Mouse (Mus musculus): Measurements from ENCODE around the gene Ankrd26. TPM values are rescaled to one million over a fixed set of nuclear protein-coding genes. Genes with fewer than 3 reads are reported as not detected.

The Ankrd26 gene
- total RNA-seq, 2 experiments from 2014 or later: 10.1 to 10.2 TPM

DNA sequence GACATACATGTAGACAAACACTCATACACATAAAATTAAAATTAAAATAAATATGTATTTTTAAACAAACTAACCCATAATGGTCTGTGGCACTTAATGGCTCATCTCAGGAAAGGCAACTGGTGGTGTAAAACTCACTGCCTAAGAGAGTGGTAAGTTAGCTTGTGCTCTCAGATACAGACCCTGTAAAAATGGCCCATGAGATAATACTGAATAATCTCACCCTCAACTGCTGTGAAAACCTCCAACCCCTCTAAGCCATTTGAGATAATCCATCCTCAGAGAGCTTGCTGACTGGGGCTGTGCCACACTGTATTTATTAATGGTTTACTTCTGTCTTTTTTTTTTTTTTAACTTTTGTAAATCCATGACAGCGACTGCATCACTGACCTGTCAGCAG, 79.9 kb downstream of the Ankrd26 start:
- no peak for DNase-seq (ENCODE audit: low spot score in 2 of 2)

DNA sequence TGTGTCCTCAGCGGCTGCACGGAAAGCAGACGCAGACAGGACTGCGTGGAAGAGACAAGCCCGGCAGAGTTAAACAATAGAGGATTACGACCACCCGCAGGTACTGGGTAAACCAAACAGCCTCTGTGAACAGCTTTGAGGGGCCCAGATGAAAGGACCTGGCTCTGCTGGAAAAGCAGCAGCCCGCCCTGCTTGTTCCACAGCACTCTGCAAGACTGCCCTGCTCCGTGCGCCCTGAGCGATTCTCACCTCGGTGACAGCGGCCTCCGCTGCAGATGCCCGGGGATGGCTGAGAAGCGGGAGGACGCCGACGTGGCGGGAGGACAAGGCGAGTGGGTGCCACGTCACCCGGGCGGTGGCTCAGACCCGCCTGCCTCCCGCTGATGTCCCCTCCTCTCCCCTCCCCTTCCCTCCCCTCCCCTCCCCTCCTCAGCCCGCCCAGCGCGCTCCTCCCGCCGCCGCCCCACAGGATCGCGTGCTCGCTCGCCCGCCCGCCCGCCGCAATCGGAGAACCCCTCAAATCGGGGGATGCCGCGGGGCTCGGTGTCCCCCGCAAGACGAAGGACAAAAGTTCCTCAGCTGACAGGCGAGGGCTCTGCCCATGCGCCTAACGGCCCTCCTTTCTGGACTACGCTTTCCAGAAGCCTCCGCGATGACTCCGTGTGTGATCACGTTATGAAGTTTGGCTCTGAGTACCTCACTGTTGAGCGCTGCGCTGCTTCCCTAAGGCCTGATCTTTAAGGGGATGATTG, 82.9 kb downstream of the Ankrd26 start, which contains the start of gene Zfp9:
Zfp9 (minus strand) TSS at position 364 of the 752 bp plus-strand sequence.
- peak; percentile 82 to 89 for DNase-seq (ENCODE audit: low spot score in 2 of 2)

DNA sequence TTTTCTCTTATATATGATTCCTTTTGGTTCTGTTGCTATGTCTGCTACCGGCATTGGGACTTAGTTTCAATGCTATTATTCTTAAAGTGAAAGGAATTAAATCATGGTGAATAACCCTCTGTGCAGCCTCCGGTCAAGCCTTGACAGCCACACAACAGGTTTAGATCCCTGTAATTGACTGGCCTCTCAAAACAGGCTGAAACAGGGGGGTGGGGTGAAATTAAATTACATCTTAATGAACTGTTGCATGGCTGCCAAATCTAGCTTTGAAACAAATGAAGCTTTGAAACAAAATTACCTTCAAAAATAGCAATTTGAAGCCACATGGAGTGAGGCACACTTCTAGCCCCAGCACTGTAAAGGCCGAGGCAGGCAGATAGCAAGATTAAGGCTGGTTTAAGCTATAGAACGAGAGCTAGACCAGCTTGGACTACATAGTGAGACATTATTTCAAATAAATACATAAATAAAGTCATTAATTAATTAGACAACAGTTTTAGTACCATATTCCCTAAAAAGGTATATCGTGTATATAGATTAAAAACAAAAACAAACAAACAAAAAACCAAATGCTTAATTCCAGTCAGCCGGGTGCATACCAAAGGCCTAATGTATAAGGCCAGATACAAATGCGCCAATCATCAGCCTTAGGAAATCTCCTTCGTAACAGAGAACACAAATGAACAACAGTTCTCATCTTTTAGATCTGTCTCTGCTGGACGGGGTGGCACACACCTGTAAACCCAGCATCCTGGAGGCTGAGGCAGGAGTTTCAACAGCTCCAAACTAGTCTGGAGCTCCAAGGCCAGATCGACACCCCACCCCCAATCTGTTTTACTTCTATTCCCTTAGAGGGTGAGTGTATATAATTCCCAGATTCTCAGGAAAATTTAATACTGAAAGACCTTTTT, 83.9 kb downstream of the Ankrd26 start:
- DNase-seq (ENCODE audit: low spot score in 2 of 2): peak in 1 of 2 experiments; percentile 18

DNA sequence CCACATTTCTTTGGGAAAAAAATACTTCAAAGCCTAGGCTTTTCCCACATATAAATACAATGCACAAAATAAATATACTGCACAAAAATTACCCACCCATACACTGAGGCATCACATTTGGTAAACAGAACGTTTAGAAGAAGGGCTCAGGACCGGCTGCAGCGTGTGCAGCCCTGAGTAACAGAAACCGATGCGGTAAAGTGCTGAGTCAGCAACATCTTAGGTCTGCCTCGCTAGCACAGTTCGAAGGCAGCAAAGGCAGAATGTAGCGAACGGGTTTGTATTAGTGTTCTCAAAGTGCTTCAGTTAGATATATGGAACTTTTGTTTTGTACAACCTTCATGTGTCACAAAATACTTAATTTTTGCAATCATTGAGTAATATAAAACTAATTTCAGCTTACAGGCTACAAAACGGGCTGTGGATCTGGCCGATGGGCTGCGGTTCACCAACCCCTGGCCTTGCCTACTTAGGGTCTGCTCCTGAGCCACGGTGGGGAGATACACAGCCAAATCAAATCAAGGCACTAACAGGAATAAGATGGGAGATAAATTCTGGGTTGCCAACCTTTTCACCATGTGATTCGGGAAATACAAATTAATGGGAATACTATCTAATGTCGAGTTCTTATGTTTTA, 99.8 kb downstream of the Ankrd26 start:
- DNase-seq (ENCODE audit: low spot score in 2 of 2): no peak

DNA sequence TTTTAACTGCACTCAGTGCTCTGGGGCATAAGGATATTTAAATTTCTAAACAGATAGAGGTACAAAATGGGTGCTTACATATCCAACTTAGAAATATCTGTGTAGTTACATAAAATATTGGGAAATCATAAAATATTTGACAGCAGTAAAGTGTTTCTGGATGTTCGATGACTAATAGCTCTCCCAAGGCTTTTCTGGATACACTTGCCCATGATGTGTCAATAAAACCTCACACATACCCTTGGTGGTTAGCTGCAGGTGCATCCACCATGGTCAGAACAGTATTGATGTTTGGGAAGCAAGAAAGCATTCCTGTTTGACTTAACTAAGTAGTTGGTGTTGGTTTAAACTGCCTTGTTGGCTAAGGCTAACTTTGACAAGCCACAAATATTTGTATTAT, 104.3 kb downstream of the Ankrd26 start:
- no peak for DNase-seq (ENCODE audit: low spot score in 2 of 2)

DNA sequence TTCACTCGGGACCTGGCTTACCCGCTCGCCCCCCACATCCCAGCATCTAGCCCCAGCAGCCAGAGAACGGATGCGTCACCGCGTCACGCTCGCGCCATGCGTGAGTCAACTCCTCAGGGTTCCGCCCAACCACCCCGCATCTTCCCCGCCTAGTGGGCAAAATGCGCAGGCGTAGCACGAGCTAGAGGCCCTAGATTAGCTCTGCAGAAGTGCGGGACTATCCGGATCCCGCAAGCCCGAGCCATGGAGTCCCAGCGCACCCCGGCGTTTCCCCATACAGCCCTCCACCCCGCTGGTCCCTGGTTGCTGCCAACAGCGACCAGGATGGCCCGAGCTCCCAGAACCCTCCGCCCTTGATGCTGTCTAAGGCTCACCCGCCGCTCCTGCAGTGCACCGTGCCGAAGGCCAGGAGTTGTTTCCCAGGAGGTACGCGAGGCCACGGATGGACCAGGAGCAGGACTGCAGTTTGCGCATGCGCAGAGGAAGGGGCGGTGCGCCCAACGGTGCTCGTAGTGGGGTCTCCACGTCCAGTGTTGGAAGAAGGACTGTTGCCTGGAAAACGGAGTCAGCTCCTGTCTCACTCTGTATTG, 106.9 kb downstream of the Ankrd26 start, which contains the start of gene Zfp248:
Zfp248 (minus strand) TSS at position 487 of the 590 bp plus-strand sequence.
- DNase-seq (ENCODE audit: low spot score in 2 of 2): peak; percentile 95 to 96

GRCm38 (mm10) chr6:118454452-118454851, 107.6 kb downstream of the Ankrd26 start:
- DNase-seq (ENCODE audit: low spot score in 2 of 2): peak in 1 of 2 experiments; percentile 10

Other genes starting within 250 kb of the Ankrd26 start
- 10 to 100 TPM; 26.0 to 29.2 TPM for gene Bms1, start 142.8 kb downstream of the Ankrd26 start, total RNA-seq (2021)
- 10 to 100 TPM; 14.7 to 15.8 TPM for gene Zfp248, start 106.7 kb downstream of the Ankrd26 start, total RNA-seq (2021)
- 10 to 100 TPM; 16.9 to 17.4 TPM for gene Zfp9, start 82.9 kb downstream of the Ankrd26 start, total RNA-seq (2021)

All from layer of hippocampus, adult 18-20 months (tissue).